Mouse (Mus musculus) mouse trophoblast stem cell (cell line): Measurements from ENCODE around the gene Sdsl.

Source experiments
- in situ Hi-C, 2 experiments: fragments of 300-500 bp; cut with MseI, MboI; formaldehyde crosslinking; loops; 2 replicates in 1 of 2; 3 replicates in 1 of 2; pipeline ENCODE4 v1.15.1; 2025

Gene Sdsl

DNA sequence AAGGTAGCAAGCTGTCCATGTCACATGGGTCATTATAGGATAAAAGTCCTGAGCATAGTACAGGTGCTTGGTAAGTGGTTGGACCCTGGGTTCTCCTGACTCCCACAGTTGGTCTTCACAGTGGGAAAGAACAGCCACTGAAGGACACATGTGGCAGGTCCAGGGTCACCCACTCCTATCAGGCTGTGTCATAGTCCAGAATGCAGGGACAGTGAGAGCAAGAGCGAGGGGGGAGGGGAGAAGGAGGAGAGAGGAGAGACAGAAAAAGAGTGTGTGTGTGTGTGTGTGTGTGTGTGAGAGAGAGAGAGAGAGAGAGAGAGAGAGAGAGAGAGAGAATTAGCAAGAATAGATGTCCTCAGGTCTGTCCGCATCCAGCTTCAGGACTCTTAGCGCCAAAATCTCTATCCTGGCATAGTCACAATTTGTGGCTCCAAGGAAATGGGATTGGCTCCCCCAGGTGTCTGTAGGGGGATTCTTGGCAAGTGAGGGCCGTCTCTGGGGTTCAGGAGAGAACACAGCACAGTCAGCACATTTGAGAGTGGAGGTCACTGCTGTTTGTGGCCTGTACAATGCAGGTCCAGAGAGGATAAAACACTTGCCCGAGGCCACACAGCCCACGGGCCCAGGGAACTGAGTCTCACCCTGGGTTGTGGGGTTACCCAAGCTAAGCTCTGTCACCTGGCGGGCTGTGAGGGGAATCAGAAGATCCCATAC is 15.6 kb downstream of the Sdsl start:
- in situ Hi-C loops: no loop called here

DNA sequence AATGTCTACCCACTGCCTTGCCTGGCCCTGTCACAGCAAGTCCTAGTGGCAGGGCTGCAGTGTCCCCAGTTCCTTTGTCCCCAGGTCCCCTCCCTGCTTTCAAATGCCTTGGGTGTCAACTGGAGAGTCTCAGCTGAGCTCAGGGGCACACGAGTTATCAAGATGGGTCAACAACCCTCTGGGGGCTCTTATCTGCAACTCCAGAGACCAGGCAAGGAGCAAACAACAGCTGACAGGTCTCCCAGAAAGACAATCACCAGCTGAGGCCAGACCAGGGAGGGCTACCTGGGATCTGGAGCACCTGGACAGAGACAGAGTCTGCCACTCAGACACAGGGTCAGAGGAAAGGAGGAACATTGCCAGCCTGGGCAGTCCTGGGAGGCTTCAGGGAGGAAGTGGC is 16.4 kb downstream of the Sdsl start:
- in situ Hi-C loops: no loop called here

DNA sequence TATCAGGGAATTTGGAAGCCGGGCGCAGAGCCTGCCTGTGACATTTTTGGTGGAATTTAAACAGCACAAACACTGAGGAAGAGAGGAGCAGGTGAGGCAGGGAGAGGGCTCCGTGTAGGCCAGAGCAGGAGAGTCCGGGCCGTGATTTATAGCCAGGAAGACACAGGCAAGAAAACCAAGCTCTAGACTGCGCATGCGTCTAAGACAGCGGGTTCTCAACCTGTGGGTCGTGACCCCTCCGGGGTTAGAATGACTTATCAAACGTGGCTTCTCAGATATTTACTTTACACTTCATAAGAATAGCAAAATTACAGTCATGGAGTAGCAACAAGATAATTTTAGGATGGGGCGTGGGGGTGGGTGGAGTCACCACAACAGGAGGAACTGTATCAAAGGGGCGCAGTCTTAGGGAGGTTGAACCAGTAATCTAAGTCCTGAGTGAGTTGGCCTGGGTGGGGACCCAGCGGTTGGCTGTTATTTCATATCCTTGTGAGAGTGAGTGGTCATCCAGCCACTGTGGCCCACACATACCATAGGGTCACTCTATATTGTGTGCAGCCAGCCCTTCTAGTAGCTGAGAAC is 17.8 kb downstream of the Sdsl start:
- in situ Hi-C loops: no loop called here

DNA sequence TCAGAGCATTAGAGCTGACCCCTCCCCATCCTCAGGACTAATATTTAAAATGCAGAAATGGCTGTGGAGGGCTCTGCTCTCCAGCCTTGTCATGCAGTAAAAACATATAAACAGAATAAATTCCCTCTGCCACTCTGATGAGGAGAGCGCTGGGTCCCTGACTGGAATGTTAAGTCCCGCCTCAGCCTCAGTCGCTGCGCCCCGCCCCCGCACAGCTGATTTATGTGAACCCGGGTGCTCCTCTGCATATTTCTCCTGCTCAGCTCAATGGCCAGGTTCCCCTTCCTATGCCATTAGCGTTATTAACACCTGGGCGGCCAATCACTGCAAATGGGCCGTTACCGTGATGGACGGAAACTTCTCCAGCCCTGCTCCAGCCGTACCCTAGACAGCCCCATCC is 25.3 kb downstream of the Sdsl start:
- in situ Hi-C loops: no loop called here

DNA sequence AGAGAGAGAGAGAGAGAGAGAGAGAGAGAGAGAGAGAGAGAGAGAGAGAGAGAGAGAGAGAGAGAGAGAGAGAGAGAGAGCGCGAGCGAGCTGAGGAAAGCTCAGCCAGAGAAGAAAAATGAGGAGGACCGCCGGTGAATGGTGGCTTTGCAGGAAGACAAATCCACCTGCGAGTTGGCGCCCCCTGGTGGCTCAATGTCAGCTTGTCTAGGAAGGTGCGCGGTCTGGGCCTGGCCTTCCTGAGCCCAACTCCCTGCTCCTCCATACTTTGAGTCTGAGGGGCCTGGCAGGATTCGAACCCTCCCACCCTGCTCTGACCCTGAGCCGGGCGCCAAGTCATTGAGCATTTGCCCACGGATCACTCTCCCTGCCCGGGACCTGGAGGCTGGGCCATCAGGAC is 31.9 kb downstream of the Sdsl start:
- in situ Hi-C loops: no loop called here

DNA sequence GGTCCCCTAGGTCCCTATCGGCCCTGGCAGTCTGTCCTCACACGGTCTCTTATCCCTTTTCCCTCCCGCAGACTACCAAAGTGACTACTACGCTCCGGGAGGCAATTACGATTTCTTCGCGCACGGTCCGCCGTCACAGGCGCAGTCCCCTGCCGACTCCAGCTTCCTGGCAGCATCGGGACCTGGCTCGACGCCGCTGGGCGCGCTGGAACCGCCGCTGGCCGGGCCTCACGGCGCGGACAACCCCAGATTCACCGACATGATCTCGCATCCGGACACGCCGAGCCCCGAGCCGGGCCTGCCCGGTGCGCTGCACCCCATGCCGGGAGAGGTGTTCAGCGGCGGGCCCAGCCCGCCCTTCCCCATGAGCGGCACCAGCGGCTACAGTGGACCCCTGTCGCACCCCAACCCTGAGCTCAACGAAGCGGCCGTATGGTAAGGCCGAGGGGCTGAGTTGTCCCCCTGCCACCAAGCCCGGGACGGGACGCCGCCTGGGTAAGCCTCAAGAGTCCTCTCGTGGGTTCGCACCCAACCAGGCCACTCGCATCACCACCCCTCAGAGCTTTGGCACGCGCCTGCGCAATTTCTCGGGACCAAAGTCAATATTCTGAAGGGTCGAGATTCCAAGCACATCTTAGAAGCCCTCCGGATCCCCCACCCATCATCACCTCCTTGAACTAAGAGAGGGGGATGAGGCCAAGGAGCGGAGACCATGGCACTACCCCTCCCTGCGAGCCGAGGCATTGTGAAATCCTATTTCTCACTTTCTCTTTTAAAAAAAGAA is 32.5 kb downstream of the Sdsl start:
- in situ Hi-C loops: no loop called here

DNA sequence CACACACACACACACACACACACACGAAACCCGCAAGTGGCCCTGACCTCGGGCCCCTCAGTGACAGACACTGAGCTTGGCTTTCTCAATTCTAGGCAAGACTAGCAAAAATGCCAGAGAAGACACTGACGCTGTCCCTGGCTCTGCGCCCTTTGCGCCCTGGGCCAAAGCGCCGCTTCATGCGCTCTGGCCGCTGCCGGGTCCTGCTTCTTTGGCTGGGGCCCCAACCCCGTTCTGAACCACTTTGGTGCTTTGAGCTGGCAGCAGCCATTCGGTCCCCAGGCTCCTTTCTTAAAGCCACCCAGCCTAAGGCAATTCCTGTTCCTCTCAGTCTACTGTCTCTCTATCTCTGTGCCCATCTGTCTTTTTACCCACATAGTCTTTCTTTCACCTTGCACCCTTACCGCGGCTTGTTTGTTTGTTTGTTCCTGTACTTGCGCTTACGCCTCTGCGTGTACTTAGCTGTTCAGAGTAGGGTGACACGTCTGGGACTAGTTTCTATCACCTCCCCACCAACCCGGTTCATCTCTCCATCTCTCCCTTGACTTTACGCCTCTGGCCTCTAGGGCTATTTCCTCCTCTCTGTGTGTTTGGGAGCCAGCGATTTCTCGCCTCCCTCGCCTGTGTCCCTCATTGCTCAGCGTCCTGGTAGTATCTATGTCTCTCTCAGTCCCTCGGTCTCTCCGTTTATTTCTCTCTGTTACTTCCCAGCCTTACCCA is 33.5 kb downstream of the Sdsl start:
- in situ Hi-C loops: no loop called here

DNA sequence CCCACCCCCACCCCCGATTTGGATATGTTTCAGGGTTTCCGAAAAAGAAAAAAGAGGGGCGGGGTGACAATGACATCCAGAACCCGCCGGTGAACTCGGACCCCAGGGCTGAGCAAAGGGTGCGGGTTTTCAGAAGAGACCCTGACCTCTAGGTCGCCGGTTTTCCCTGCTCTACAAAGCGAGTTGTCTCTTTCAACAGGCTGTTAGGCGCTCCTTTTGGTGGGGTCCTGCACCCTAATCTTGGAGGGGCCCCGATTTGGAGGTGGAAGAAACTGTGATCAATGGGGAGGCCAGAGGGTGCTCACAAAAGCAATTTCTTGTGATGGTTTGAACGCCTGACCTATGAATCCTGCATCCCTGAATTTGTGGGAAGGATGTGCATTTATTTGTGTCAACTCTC is 34.1 kb downstream of the Sdsl start:
- in situ Hi-C loops: no loop called here

DNA sequence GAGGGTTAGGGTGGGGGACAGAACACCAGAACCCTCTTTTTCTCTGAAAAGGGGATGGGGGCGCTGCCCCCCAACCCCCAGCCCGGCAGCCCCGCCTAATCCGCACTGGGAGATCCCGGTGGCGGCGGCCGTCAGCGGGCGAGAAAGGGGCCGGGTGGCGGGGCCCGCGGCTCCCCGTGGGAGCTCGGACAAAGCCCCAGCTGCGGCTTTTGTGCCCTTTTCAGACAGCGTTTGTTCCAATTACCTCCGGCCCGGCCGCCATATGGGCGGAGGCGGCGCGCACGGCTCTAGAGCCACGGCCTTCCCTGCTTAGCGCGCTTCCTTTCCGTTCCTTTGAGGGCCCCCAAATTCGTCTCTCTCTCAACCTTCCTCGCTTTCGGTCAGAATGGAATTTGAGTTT is 34.6 kb downstream of the Sdsl start:
- in situ Hi-C loops: no loop called here

DNA sequence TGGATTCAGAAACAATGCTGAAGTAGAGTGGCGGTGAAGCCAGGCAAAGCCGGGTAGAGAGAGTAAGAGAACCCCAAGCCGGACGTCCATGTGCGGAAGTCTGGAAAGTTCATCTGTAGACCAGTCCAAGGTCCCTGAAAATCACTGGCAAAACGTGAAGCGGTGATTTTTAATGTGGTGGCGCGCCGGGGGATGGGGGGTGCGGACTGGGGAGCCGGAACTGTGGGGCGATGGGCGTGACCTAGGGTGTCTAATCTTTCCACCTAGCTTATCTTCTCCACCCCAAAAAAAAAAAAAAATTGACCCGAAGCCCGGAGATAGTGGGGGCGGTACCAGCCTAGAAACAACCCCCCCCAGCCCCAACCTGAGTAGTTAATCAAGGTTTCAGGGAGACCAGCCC is 35.1 kb downstream of the Sdsl start:
- in situ Hi-C loops: no loop called here

DNA sequence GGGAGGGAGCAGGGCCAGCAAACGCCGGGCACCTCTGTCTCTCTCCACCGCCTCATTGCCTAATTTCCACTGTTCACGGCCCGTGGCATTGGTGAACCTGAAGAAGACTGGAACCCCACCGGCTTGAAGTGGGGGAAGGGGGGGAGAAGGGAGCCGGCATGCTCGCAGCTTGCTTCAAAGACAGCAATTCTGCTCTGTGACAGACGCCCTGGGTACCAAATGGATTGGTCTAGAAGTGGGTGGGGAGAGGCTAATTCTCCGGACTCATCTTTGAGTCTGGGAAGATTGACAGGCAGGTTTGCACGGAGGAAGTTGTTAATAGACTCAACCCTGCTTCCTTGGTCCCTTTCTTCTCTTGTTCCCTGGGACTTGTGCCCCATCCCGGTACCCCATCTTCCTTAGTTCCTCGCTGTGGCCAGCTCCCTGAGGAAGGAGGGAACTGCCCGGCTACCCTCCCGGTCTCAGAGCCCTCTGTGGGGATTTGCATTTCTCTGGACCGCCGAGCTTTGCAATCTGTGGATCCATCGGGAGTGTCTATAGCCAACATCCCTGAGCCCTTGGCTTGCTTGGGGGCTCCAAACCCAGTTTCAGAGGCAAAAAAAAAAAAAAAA is 35.6 kb downstream of the Sdsl start:
- in situ Hi-C loops: no loop called here

DNA sequence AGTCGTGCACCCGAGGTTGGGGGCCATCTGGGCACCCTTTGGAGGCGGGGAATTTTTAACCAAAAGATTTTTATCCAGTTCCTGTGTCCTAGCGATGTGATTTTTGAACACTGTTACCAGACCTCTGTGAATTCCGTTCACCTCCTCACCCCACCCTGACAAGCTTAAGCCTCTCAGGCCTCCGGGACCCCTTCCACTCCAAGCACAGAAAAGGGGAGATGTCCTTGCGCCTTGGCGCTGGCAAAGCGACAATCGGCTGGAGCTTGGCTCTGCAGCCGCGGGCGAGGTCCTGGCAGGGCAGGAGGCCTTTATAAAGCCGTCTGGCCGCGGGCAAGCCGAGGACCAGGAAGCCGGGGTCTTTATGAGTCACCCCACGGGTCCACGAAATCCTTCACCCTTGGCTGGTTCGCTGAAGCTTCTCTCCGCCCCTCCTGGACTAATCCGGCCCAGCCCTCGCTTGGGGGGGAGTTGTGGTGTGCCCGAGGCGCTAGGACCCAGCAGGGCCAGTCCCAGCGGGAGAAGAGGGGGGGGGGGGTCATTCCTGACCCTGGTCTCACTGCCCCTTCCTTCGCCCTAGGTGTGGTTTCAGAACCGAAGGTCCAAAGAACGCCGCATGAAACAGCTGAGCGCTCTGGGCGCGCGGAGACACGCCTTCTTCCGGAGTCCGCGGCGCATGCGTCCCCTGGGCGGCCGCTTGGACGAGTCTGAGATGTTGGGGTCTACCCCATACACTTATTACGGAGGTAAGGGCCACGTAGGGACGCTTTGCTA is 36.7 kb downstream of the Sdsl start:
- in situ Hi-C loops: no loop called here

DNA sequence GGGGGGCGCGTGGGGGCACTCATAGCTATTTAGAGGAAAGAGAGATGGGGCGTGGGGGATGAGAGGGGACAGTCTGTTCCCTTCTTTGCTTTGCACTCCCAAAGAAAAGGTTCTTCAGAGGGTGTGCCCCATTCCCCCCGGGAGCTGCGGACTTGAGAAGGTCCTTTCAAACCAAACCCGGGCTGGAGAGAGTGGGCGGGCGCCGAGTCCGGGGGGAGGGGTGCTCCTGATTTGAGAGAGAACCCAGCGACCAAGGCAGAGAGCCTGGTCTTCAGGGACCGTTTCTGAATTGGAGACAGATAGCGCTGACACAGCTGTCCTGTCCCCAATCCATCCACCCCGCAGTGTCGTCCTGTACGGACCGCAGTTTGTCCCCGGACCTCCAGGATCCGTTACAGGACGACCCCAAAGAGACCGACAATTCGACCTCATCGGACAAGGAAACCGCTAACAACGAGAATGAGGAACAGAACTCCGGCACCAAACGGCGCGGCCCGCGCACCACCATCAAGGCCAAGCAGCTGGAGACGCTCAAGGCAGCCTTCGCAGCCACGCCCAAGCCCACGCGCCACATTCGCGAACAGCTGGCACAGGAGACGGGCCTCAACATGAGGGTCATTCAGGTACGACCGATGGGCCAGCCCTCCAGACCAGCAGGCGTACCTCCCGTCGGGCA is 37.5 kb downstream of the Sdsl start:
- in situ Hi-C loops: no loop called here

DNA sequence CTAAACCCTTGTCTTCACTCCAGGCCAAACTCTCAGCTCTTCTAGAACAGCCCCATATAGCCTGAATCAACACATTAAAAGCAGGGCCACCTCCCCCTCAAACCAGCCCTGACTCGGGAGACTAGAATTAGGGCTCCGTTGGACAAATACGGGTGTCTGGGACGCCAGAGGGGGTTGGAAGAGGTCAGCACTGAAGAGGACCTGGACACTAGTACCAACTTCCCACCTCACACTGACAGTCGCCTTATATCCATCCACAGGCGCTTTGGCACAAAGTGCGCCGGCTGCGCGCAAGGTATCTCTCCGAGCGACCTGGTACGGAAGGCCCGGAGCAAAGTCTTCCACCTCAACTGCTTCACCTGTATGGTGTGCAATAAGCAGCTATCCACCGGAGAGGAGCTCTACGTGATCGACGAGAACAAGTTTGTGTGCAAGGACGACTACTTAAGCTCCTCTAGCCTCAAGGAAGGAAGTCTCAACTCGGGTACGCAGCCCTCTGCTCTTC is 38.3 kb downstream of the Sdsl start:
- in situ Hi-C loops: no loop called here

DNA sequence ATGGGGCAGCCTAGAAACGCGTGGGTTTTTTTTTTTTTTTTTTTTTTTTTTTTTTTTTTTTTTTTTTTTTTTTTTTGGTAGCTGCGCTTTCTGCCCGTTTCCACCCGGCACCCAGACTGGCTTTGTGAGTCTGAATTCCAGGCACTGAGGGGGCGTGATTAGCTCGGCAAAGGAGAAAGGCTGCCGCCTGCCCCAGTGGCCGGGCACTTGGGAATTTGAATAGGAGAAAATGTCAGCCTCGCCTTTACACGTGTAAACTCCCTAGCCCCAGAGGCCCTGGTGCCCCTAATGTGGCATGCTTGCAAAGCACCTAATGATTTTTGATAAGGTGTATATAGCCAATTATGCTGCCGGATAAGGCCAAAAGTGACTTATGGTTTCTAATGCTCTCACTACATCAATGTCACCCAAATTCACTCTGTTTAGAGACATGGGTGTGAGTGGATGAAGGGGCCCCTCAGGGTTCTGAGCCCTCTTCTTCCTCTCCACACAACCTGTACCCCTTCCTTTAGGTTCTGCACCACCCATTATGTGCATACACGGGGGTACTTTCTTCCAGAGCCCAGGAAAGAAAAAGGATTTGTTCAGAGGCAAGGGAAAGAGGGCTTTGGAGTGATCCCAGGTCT is 39.4 kb downstream of the Sdsl start:
- in situ Hi-C loops: no loop called here

DNA sequence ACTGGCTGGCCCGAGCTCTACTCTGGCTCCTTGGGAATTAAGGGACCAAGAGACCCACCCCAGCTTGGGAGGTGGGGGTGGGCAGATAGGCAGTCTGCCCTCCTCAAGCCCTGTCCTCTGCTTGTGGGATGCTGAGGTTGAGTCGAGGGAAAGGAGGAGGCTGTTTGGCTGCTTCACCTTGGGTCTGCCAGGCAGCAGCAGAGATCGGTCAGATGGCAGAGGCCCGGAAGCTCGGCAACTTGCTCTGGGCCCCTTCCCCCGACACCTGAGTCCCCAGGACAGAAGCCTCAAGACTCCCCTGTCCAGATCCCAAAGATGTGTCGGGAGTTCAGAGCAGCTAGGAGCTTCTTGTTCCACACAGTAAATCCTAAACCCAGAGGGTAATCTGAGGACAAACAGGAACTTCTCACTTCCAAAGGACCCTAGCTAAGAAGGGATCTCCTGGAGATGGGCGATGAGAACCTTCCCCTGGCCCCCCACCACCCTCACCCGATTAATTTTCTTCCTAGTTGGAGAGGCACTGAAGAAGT is 40.1 kb downstream of the Sdsl start:
- in situ Hi-C loops: no loop called here

DNA sequence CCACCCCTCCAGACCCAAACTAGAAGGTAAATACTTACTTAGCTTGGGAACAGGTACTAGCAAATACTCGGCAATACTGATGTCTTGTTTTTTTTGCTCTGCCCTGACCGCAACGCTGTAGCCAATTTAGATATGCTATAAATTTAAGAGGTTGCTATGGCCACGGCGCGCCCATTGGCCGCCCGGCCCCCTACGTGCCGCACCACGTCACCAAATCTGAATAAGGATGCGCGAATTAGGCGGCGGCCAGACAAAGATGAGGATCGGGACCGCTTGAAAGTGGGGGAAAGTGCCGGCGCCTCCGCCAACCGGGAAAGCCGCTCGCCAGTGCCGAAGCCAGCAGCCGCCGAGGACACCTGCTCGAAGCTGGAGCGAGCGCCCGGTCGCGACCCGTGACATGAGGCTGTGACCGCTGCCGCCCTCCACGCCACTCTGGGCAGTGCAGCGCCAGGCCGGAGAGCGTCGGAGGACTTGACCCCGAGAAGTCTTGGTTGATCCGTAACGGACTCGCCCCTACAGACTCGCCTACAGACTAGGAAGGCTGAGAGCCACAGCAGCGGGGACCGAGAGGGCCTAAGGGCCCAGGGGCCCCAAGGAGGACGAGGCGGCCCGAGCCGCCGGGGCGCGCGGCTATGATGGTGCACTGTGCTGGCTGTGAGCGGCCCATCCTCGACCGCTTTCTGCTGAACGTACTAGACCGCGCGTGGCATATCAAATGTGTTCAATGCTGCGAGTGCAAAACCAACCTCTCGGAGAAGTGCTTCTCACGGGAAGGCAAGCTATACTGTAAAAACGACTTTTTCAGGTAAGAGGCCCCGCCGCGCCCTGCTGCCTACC is 40.7 kb downstream of the Sdsl start, which contains the start of gene Lhx5:
Gene Lhx5, plus strand, starts transcription at position 51 of the 837 bp plus-strand sequence.
- in situ Hi-C loops: no loop called here

DNA sequence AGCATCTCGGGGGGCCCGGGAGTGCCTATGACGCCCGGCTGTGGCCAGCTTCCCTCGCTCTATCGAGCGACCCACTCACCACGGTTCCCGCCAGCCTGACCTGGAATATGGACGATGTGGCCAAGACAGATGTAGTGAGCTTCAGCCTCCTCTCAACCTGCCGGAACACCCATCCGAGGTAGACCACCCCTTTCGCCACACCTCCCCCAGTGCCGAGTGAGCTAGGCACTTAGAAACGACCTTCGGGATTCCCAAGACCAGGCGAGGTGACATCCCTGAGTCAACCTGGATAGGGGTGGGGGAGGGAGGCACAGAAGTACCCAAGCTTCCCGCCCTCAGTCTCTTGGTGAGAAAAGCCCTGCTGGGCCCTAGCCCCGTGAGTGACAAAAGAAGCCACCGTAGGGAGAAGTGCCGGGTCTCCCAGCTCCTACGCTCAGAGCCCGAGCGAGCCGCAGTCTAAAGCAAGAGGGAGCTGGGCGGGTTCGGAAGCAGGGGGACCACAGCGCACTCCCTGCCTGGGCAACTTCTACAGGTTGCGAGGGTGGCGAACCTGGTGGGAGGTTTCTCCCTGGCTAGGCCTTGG is 41.5 kb downstream of the Sdsl start:
- in situ Hi-C loops: no loop called here
